Mouse (Mus musculus): ENCODE measurements at regions not wholly inside any gene's neighbourhood (a gene's known extent, or its start where the extent isn't known, plus 50 kb on each side); places are given as distances from the start of the nearest gene placed in this dataset.

DNA sequence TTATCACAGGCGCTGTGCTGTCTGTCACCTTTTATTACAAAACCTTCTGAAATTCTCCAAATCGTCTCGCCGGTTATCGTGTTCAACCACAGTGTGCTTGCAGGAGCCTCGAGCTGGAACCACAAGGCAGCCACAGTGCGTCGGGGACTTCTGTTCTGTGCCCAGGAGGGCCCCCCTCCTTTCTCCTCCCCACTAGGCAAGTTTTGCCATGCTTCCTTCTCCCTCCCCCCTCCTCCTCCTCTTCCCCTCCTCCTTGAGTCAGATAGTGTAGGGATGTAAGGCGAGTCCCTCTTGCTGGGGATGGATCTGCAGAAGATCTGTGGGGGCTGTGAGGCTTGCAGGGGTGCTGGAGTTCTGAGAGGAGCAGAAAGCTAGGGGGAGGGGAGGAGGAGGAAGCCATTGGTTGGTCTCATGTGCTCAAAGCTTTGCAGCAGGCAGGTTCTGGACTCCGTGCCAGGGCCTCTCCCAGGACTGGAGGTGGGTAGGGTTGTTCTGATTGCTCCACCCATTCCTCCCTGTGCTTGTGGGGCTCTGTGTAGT is 262.5 kb downstream of the Uaca start:
- Histone ChIP-seq H3K27me3 (replicated peaks) (no peaks in the 10 kb centered on the region), H3K27ac (no peak overlapping the region), H3K4me2 (replicated peaks) (no peak overlapping the region; the same call in 1 of the 2 replicates), H3K9me3 (no peaks in the 10 kb centered on the region), H3K4me1 (replicated peaks) (peaks cover 10% of the 10 kb centered on the region), H3K36me3 (no peaks in the 10 kb centered on the region), H3K4me3 (replicated peaks) (no peak overlapping the region), H3K9ac (no peak overlapping the region)
- ATAC-seq = no peak; the same call in 1 of the 2 replicates
- WGBS = 51% methylated on average over 10 of the region's 10 CpGs

DNA sequence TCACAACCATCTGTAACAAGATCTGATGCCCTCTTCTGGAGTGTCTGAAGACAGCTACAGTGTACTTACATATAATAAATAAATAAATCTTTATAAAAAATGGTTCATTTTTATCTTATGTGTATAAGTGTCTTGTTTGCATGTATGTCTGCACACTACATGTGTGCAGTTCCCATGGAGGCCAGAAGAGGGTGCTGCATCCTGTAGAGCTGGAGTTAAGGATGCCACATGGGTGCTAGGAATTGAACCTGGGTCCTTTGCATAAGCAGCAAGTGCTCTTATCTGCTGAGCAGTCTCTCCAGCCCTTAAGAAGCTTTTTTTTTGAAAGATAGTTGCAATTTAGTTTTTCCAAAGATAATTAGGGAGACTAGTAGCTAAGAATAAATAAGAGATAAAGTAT is 264.9 kb downstream of the Uaca start:
- no peak overlapping the region for H3K4me2 ChIP-seq (replicated peaks)
- no peak overlapping the region for H3K9ac ChIP-seq
- H3K4me3 ChIP-seq (replicated peaks) = no peak overlapping the region
- H3K4me1 ChIP-seq (replicated peaks) = peaks cover 7% of the 10 kb centered on the region
- H3K27ac ChIP-seq = no peak overlapping the region
- H3K36me3 ChIP-seq = no peaks in the 10 kb centered on the region
- H3K27me3 ChIP-seq (replicated peaks) = no peaks in the 10 kb centered on the region
- H3K9me3 ChIP-seq = no peaks in the 10 kb centered on the region
- no peak for ATAC-seq

GRCm38 (mm10) chr9:61060958-61061357 is 266.6 kb downstream of the Uaca start:
- Histone ChIP-seq H3K27ac (no peak overlapping the region), H3K36me3 (no peaks in the 10 kb centered on the region), H3K4me2 (replicated peaks) (no peak overlapping the region), H3K9me3 (no peaks in the 10 kb centered on the region), H3K27me3 (replicated peaks) (no peaks in the 10 kb centered on the region), H3K4me1 (replicated peaks) (peaks cover 7% of the 10 kb centered on the region), H3K9ac (no peak overlapping the region), H3K4me3 (replicated peaks) (no peak overlapping the region)
- ATAC-seq = no peak; the same call in 1 of the 2 replicates
- 41% methylated on average over 8 of the region's 8 CpGs for WGBS

GRCm38 (mm10) chr9:61064714-61065305 is 270.5 kb downstream of the Uaca start:
- Histone ChIP-seq H3K27me3 (replicated peaks) (no peaks in the 10 kb centered on the region), H3K4me1 (replicated peaks) (peaks cover 1% of the 10 kb centered on the region; the same call in 1 of the 2 replicates), H3K36me3 (no peaks in the 10 kb centered on the region), H3K27ac (no peak overlapping the region), H3K9me3 (no peaks in the 10 kb centered on the region), H3K4me3 (replicated peaks) (no peak overlapping the region), H3K9ac (no peak overlapping the region), H3K4me2 (replicated peaks) (no peak overlapping the region)
- 43% methylated on average over 8 of the region's 8 CpGs for WGBS
- ATAC-seq = no peak; the same call in 1 of the 2 replicates

DNA sequence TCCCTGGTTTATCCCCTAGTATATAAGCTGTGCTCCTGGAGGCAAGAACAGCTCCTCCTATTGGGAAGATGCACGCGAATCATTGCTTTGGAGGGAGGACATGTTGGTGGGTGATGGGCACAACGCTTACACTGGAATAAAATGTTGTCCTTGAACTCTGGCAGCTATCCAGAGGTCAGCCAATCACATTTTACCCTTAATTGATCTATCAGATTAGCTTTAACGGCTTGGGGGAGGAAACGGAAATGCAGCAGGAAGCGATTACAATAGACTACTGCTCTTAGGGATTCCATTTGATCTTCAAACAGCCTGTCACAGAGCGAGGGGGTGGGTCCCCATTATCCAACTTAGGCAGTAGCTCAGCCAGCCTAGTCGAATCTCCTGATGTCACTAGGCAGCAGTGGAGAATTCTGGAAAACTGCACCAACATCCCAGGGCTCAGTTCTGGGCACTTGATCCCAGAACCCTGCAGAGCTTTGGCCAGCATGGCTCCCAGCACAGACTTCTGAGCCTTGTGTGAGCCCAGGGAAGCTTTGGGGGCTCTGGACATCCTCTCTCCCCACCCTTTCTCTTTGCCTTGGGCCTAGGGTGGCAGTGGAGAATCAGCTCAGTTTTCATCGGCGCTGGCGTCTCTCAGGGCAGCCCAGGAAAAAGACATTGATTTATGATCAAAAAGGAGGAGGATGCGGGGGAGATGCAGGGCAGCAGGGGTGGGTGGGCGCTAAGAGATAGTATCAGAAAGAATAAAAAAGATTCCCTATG is 275.4 kb downstream of the Uaca start:
- no peak overlapping the region for H3K4me2 ChIP-seq (replicated peaks)
- no peaks in the 10 kb centered on the region for H3K36me3 ChIP-seq
- H3K4me1 ChIP-seq (replicated peaks) = peaks cover 5% of the 10 kb centered on the region; the same call in 1 of the 2 replicates
- H3K9ac ChIP-seq = no peak overlapping the region
- H3K9me3 ChIP-seq = no peaks in the 10 kb centered on the region
- no peak for ATAC-seq
- no peak overlapping the region for H3K4me3 ChIP-seq (replicated peaks)
- H3K27ac ChIP-seq = no peak overlapping the region
- H3K27me3 ChIP-seq (replicated peaks) = no peaks in the 10 kb centered on the region
- WGBS = 45% methylated on average over 13 of the region's 13 CpGs

GRCm38 (mm10) chr9:61070315-61070707 is 276.0 kb downstream of the Uaca start:
- Histone ChIP-seq H3K4me1 (replicated peaks) (peaks cover 5% of the 10 kb centered on the region; the same call in 1 of the 2 replicates), H3K9me3 (no peaks in the 10 kb centered on the region), H3K9ac (no peak overlapping the region), H3K4me3 (replicated peaks) (no peak overlapping the region), H3K4me2 (replicated peaks) (no peak overlapping the region), H3K27ac (no peak overlapping the region), H3K27me3 (replicated peaks) (no peaks in the 10 kb centered on the region), H3K36me3 (no peaks in the 10 kb centered on the region)
- no peak for ATAC-seq
- WGBS = 76% methylated on average over 8 of the region's 8 CpGs

DNA sequence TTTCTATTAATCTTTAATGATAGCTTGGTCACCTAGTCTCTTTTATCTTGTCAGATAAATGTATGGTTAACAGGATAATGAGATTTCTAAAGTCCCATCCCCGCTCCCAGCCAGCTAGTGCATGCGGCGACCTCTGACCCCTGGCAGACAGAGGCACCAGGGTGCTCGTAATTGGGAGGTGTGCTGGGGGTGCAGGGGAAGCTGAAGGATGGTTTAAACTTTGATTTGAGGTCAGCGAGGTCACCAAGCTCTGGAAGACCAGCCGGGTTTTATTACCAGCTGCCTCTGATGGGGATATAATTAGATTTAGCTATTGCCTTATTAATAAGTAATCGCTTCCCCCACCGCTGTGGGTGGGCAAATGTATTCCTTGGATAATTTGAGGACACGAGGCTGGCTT is 276.5 kb downstream of the Uaca start:
- Histone ChIP-seq H3K27me3 (replicated peaks) (no peaks in the 10 kb centered on the region), H3K27ac (no peak overlapping the region), H3K4me1 (replicated peaks) (peaks cover 5% of the 10 kb centered on the region; the same call in 1 of the 2 replicates), H3K4me2 (replicated peaks) (no peak overlapping the region), H3K4me3 (replicated peaks) (no peak overlapping the region), H3K36me3 (no peaks in the 10 kb centered on the region), H3K9ac (no peak overlapping the region), H3K9me3 (no peaks in the 10 kb centered on the region)
- ATAC-seq = no peak
- WGBS = 32% methylated on average over 9 of the region's 9 CpGs

- H3K27ac ChIP-seq = no peak overlapping the region
- H3K9ac ChIP-seq = no peak overlapping the region
- peaks cover 5% of the 10 kb centered on the region; the same call in 1 of the 2 replicates for H3K4me1 ChIP-seq (replicated peaks)
- no peaks in the 10 kb centered on the region for H3K27me3 ChIP-seq (replicated peaks)
- H3K4me2 ChIP-seq (replicated peaks) = no peak overlapping the region
- no peaks in the 10 kb centered on the region for H3K9me3 ChIP-seq
- H3K36me3 ChIP-seq = no peaks in the 10 kb centered on the region
- 49% methylated on average over 4 of the region's 4 CpGs for WGBS
- ATAC-seq = no peak
- H3K4me3 ChIP-seq (replicated peaks) = no peak overlapping the region
Observed at GRCm38 (mm10) chr9:61073482-61073881, 279.1 kb downstream of the Uaca start.

DNA sequence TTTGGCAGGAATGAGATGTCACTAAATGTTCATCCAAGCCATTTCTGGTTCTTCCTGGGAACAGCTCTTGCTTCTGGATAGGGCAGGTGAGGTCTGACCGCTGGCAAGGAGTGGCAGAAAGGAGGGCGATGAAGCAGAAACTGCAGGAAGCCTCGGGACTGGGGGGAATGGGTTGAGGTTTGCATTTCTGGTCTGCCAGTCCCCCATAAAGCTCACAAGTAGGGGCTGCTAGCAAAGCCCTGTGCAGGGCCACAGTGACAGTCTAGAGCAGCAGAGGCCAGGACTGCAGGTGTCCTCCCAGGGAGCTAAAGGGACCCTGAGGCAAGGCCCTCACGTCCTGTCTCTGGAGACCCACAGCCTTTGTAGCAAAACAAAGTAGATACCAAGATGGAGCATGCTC is 280.7 kb downstream of the Uaca start:
- no peak overlapping the region for H3K27ac ChIP-seq
- 0 out of 2 replicates have a peak, but pooled peaks cover 3% of the 10 kb centered on the region for H3K4me1 ChIP-seq (replicated peaks)
- H3K4me3 ChIP-seq (replicated peaks) = no peak overlapping the region
- no peaks in the 10 kb centered on the region for H3K27me3 ChIP-seq (replicated peaks)
- no peak overlapping the region for H3K4me2 ChIP-seq (replicated peaks)
- WGBS = 74% methylated on average over 4 of the region's 4 CpGs
- no peak overlapping the region for H3K9ac ChIP-seq
- H3K9me3 ChIP-seq = no peaks in the 10 kb centered on the region
- no peak for ATAC-seq
- no peaks in the 10 kb centered on the region for H3K36me3 ChIP-seq

DNA sequence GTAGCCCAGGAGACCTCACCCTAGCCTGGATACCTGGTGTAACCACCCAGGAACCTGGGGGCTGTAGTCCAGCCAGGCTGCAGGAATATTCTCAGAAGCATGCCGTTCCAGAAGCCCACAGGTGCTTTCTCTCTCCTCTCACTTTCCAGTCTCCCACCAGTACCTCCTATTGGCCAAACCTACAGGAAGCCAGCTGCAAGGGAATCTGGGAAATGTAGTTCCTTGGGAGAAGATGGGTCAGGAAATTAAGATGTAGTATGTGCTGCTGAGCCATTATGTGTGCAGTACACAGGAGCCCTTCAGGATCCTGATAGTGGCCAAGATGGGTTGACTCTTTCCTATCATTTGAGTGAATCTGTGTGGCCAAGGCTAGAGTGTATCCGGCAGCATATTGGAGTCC is 282.8 kb downstream of the Uaca start:
- Histone ChIP-seq H3K4me2 (replicated peaks) (no peak overlapping the region), H3K36me3 (no peaks in the 10 kb centered on the region), H3K4me3 (replicated peaks) (no peak overlapping the region), H3K27me3 (replicated peaks) (no peaks in the 10 kb centered on the region; the same call in 1 of the 2 replicates), H3K4me1 (replicated peaks) (no peaks in the 10 kb centered on the region), H3K9me3 (no peaks in the 10 kb centered on the region), H3K9ac (no peak overlapping the region), H3K27ac (no peak overlapping the region)
- WGBS = 66% methylated on average over 2 of the region's 2 CpGs
- ATAC-seq = no peak

- 76% methylated on average over 4 of the region's 4 CpGs for WGBS
- no peaks in the 10 kb centered on the region for H3K36me3 ChIP-seq
- no peak overlapping the region for H3K27ac ChIP-seq
- H3K4me1 ChIP-seq (replicated peaks) = no peaks in the 10 kb centered on the region
- no peak for ATAC-seq
- H3K4me2 ChIP-seq (replicated peaks) = no peak overlapping the region
- no peak overlapping the region for H3K9ac ChIP-seq
- no peaks in the 10 kb centered on the region for H3K9me3 ChIP-seq
- H3K4me3 ChIP-seq (replicated peaks) = no peak overlapping the region
- H3K27me3 ChIP-seq (replicated peaks) = no peaks in the 10 kb centered on the region; the same call in 1 of the 2 replicates
Observed at GRCm38 (mm10) chr9:61077807-61078206, 283.5 kb downstream of the Uaca start.

DNA sequence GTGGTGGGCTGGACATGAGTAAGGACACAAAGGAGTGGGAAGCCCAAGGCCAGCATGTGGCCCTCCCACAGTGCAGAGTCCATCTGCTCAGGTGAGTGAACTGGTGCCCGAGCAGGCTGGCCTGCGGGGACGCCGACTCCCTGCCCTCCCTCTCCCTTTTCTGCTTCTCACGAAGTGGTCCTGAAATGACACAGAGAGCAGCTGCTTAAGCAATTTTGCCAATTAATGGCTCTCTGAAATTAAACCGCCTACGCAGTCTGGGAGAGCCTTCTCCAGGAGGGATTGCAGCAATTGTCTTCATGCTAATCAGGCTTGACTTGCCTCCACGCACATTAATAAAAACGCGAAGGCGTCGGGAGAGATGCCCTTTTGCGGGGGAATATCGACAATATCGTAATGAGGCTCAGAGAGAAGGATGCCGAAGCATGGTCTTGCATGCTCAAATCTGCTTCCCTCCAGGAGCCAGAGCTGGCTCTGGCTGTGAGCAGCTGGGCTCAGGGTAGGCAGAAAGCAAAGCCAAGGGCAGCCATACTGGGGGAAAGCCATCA is 287.2 kb downstream of the Uaca start:
- no peak for ATAC-seq
- Histone ChIP-seq H3K27me3 (replicated peaks) (no peaks in the 10 kb centered on the region; the same call in 1 of the 2 replicates), H3K9ac (no peak overlapping the region), H3K4me3 (replicated peaks) (no peak overlapping the region), H3K27ac (no peak overlapping the region), H3K4me2 (replicated peaks) (no peak overlapping the region), H3K4me1 (replicated peaks) (no peaks in the 10 kb centered on the region), H3K36me3 (no peaks in the 10 kb centered on the region), H3K9me3 (no peaks in the 10 kb centered on the region)
- WGBS = 75% methylated on average over 16 of the region's 16 CpGs

All from intestine, embryonic 15.5 days (tissue).